Mouse (Mus musculus): ENCODE results near the gene Abca3.
A peak's percentile ranks its signal among the peaks of the same experiment; 100 is the strongest.

Gene Abca3

GRCm38 (mm10) chr17:24351760-24352357, at the start of gene Abca3:
Abca3 (plus strand) TSS chr17:24351950.
- DNase-seq (ENCODE audit: low spot score): peak; percentile 80

GRCm38 (mm10) chr17:24307500-24307899, 44.2 kb upstream of the Abca3 start:
- DNase-seq (ENCODE audit: low spot score): no peak

- DNase-seq (ENCODE audit: low spot score): no peak
Measured at GRCm38 (mm10) chr17:24320826-24321225, 30.9 kb upstream of the Abca3 start.

- no peak for DNase-seq (ENCODE audit: low spot score)
Measured at GRCm38 (mm10) chr17:24325051-24325450, 26.7 kb upstream of the Abca3 start.

- no peak for DNase-seq (ENCODE audit: low spot score)
Measured at GRCm38 (mm10) chr17:24327656-24328055, 24.1 kb upstream of the Abca3 start.

GRCm38 (mm10) chr17:24344672-24345071, 7.1 kb upstream of the Abca3 start:
- no peak for DNase-seq (ENCODE audit: low spot score)

GRCm38 (mm10) chr17:24346831-24347230, 4.9 kb upstream of the Abca3 start:
- no peak for DNase-seq (ENCODE audit: low spot score)

- DNase-seq (ENCODE audit: low spot score): no peak
Measured at GRCm38 (mm10) chr17:24349176-24349575, 2.6 kb upstream of the Abca3 start.

GRCm38 (mm10) chr17:24350926-24351759, 607 bp upstream of the Abca3 start, which contains the start of gene Abca17:
Abca17 (minus strand) TSS chr17:24351068.
- no peak for DNase-seq (ENCODE audit: low spot score)

- no peak for DNase-seq (ENCODE audit: low spot score)
Measured at GRCm38 (mm10) chr17:24352370-24353194, 832 bp downstream of the Abca3 start.

GRCm38 (mm10) chr17:24353960-24354359, 2.2 kb downstream of the Abca3 start:
- DNase-seq (ENCODE audit: low spot score): no peak

GRCm38 (mm10) chr17:24355284-24355683, 3.5 kb downstream of the Abca3 start:
- no peak for DNase-seq (ENCODE audit: low spot score)

- no peak for DNase-seq (ENCODE audit: low spot score)
Measured at GRCm38 (mm10) chr17:24359006-24359405, 7.3 kb downstream of the Abca3 start.

- no peak for DNase-seq (ENCODE audit: low spot score)
Measured at GRCm38 (mm10) chr17:24359903-24360302, 8.2 kb downstream of the Abca3 start.

GRCm38 (mm10) chr17:24360841-24361240, 9.1 kb downstream of the Abca3 start:
- no peak for DNase-seq (ENCODE audit: low spot score)

- no peak for DNase-seq (ENCODE audit: low spot score)
Measured at GRCm38 (mm10) chr17:24361291-24361690, 9.5 kb downstream of the Abca3 start.

- DNase-seq (ENCODE audit: low spot score): no peak
Measured at GRCm38 (mm10) chr17:24362527-24362926, 10.8 kb downstream of the Abca3 start.

- DNase-seq (ENCODE audit: low spot score): no peak
Measured at GRCm38 (mm10) chr17:24364461-24364860, 12.7 kb downstream of the Abca3 start.

- DNase-seq (ENCODE audit: low spot score): no peak
Measured at GRCm38 (mm10) chr17:24365863-24366262, 14.1 kb downstream of the Abca3 start.

GRCm38 (mm10) chr17:24375094-24375712, 23.5 kb downstream of the Abca3 start:
- DNase-seq (ENCODE audit: low spot score): no peak

GRCm38 (mm10) chr17:24375886-24376285, 24.1 kb downstream of the Abca3 start:
- no peak for DNase-seq (ENCODE audit: low spot score)

GRCm38 (mm10) chr17:24378496-24378895, 26.7 kb downstream of the Abca3 start:
- no peak for DNase-seq (ENCODE audit: low spot score)
